Mouse (Mus musculus) lung, postnatal 0 days (tissue): ENCODE results near the gene Gm2431. TPM values are rescaled to one million over a fixed set of nuclear protein-coding genes. Genes with fewer than 3 reads are reported as not detected.
"Not testable (repeated sequence)": the region's sequence is repeated elsewhere in the genome, so short reads cannot be mapped to it uniquely, and the experiment has no call there.

Experiments
- ATAC-seq: fragments of 200-750 bp; cut with Nextera tagmentation; 2 replicates; pipeline ENCODE4 v1.8.0; 2017; ENCODE audit warnings: moderate library complexity
- DNase-seq: peaks from one replicate; pipeline ENCODE4 v3.0.0-alpha.2; 2016; ENCODE audit warnings: low spot score
- H3K27ac ChIP-seq: fragments of 300-500 bp; sonication (generic); 2 replicates; pipeline ENCODE4 v1.5.1; 2014; ENCODE audit warnings: antibody characterized with exemption, mild to moderate bottlenecking, low read length, mixed read lengths
- H3K27me3 ChIP-seq: fragments of 300-500 bp; sonication (generic); replicated peaks from 2 replicates; pipeline ENCODE4 v1.6.1; 2014; ENCODE audit warnings: low read length, mixed read lengths; ENCODE audit not compliant: insufficient read depth
- H3K36me3 ChIP-seq: fragments of 300-500 bp; sonication (generic); 2 replicates; pipeline ENCODE4 v1.6.1; 2014; ENCODE audit warnings: low read length, mixed read lengths; ENCODE audit not compliant: insufficient read depth
- H3K4me1 ChIP-seq: fragments of 300-500 bp; sonication (generic); 2 replicates; pipeline ENCODE4 v1.6.1; 2014; ENCODE audit warnings: antibody characterized with exemption, low read depth, low read length, mixed read lengths; ENCODE audit not compliant: insufficient read depth
- H3K4me2 ChIP-seq: fragments of 300-500 bp; sonication (generic); replicated peaks from 2 replicates; pipeline ENCODE4 v1.6.1; 2014; ENCODE audit warnings: low read depth, mild to moderate bottlenecking, low read length, moderate library complexity, mixed read lengths
- H3K4me3 ChIP-seq: fragments of 300-500 bp; sonication (generic); 2 replicates; pipeline ENCODE4 v1.5.1; 2014; ENCODE audit warnings: low read depth, low read length
- H3K9ac ChIP-seq: fragments of 300-500 bp; sonication (generic); replicated peaks from 2 replicates; pipeline ENCODE4 v1.6.1; 2014; ENCODE audit warnings: low read depth, mild to moderate bottlenecking
- H3K9me3 ChIP-seq: fragments of 300-500 bp; sonication (generic); 2 replicates; pipeline ENCODE4 v1.6.1; 2016; ENCODE audit warnings: low read length, mixed read lengths
- CTCF ChIP-seq: IDR thresholded peaks from 2 replicates; pipeline ENCODE4 v1.5.1; 2016; ENCODE audit warnings: antibody characterized with exemption, mild to moderate bottlenecking
- EP300 ChIP-seq: IDR thresholded peaks from 2 replicates; pipeline ENCODE4 v1.6.1; 2016; ENCODE audit warnings: antibody characterized with exemption, mild to moderate bottlenecking, control low read depth
- WGBS: fragments of 180-500 bp; shearing (Covaris S2); extraction: QIAGEN DNeasy Blood & Tissue Kit; methylation state at CpG from one replicate; pipeline ENCODE4 v1.1.7; 2014; 5-methylcytosine and 5-hydroxymethylcytosine counted together
- polyA plus RNA-seq: library from polyadenylated mRNA; unstranded; fragments of >200 nt; fragmentation: Nextera tagmentation; extraction: Ambion mirVana; gene quantifications from 2 replicates; pipeline ENCODE4 v1.2.1, GENCODE M21; 2015

Gm2431 gene
- polyA plus RNA-seq, 1 experiment from 2014 or later: not detected

- H3K9me3 ChIP-seq, H3K9ac ChIP-seq, H3K4me2 ChIP-seq, H3K27ac ChIP-seq, H3K4me3 ChIP-seq, H3K27me3 ChIP-seq, H3K36me3 ChIP-seq, H3K4me1 ChIP-seq: not testable (repeated sequence)
- 0% methylated on average over 3 of the region's 3 CpGs for WGBS
- peak; percentile 74 for ATAC-seq
- peak; percentile 60 for DNase-seq
- peak; percentile 75 for TF ChIP-seq CTCF
Observed at GRCm38 (mm10) chr7:142278183-142278582, 20.0 kb upstream of the Gm2431 start.

DNA sequence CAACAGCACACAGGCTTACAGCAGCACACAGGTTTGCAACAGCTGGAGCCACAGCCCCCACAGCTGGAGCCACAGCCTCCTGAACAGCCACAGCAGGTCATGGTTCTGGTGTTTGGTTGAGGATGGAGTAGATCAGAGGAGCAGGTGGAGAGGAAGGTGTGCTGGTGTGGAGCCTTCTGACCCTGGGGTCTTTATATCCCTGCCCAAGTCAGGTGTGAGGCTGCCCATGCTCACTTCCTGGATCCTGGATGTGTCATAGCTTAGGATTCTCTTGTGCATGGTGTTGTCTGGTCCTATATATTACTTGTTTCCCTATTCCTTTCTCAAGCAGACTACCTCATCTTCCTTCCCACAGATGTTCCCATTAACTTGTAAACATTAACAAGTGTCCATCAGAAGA, 16.1 kb upstream of the Gm2431 start, which contains the start of gene Gm4559:
TSS of gene Gm4559 (minus strand) at position 101 of the 400 bp plus-strand sequence.
- not testable (repeated sequence) for H3K4me2 ChIP-seq, ATAC-seq

GRCm38 (mm10) chr7:142255517-142255916, 2.6 kb downstream of the Gm2431 start:
- no peaks in the 10 kb centered on the region for H3K36me3 ChIP-seq
- no peaks in the 10 kb centered on the region for H3K27me3 ChIP-seq
- H3K4me1 ChIP-seq: no peaks in the 10 kb centered on the region
- 0% methylated on average over 2 of the region's 2 CpGs for WGBS
- H3K27ac ChIP-seq: no peak overlapping the region
- H3K9me3 ChIP-seq: no peaks in the 10 kb centered on the region
- no peak for ATAC-seq
- no peak overlapping the region for H3K4me2 ChIP-seq
- DNase-seq: peak; percentile 61
- no peak overlapping the region for H3K4me3 ChIP-seq
- peak; percentile 74 for TF ChIP-seq CTCF
- no peak for TF ChIP-seq EP300
- no peak overlapping the region for H3K9ac ChIP-seq

More for the DNA sequence above, 16.1 kb upstream of the Gm2431 start, which contains the start of gene Gm4559:
- DNase-seq, H3K27me3 ChIP-seq, H3K9ac ChIP-seq, H3K27ac ChIP-seq, H3K4me3 ChIP-seq, H3K9me3 ChIP-seq, H3K36me3 ChIP-seq, H3K4me1 ChIP-seq: not testable (repeated sequence)

DNA sequence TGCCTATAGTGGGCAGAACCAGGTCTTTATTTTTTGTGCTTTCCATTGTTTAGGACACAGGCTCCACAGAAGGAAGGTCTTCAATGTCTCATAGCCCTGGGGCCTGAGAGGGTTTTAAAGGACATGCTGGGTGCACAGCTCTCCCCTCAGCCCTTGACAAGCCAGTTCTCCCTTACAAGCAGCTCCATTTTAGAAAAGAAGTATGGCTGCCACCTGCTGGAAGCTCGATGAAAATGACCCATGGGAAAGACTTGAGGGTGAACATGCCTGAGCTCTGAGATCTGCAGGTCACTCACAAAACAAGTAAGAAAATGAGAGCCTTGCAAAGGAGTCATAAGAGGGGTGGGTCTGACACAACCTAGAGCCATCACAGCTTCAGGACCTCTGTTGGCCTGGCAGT, 8.3 kb downstream of the Gm2431 start:
- 0% methylated on average over 1 of the region's 1 CpGs for WGBS
- Histone ChIP-seq H3K4me1 (no peaks in the 10 kb centered on the region), H3K9ac (no peak overlapping the region), H3K27ac (no peak overlapping the region), H3K4me2 (no peak overlapping the region), H3K36me3 (no peaks in the 10 kb centered on the region), H3K27me3 (no peaks in the 10 kb centered on the region), H3K9me3 (no peaks in the 10 kb centered on the region), H3K4me3 (no peak overlapping the region)
- TF ChIP-seq EP300 (no peak), CTCF (peak; percentile 66)
- DNase-seq: peak; percentile 57
- no peak for ATAC-seq

DNA sequence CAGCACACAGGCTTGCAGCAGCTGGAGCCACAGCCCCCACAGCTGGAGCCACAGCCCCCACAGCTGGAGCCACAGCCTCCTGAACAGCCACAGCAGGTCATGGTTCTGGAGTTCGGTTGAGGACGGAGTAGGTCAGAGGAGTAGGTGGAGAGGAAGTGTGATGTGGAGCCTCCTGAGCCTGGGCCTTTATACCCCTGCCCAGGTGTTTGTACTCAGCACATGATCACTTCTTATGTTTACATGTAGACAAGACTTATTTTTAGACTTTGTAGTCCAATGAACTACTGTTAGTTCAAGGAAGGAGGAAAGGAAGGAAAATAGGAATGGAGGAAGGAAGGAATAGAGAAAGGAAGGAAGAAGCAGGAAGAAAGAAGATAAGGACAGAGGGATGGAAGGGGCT, 17.2 kb downstream of the Gm2431 start, which contains the start of gene Gm40460:
TSS of gene Gm40460 (minus strand) at position 101 of the 400 bp plus-strand sequence.
- Histone ChIP-seq H3K27me3 (no peaks in the 10 kb centered on the region), H3K27ac (no peak within 1 kb of the TSS), H3K9ac (no peak within 1 kb of the TSS), H3K9me3 (no peaks in the 10 kb centered on the region), H3K4me2 (no peak within 1 kb of the TSS), H3K4me1 (no peaks in the 10 kb centered on the region), H3K4me3 (no peak within 1 kb of the TSS), H3K36me3 (no peaks in the 10 kb centered on the region)
- no peak for TF ChIP-seq CTCF
- TF ChIP-seq EP300: no peak
- WGBS: 50% methylated on average over 2 of the region's 2 CpGs
- DNase-seq (no peak), ATAC-seq (no peak)

DNA sequence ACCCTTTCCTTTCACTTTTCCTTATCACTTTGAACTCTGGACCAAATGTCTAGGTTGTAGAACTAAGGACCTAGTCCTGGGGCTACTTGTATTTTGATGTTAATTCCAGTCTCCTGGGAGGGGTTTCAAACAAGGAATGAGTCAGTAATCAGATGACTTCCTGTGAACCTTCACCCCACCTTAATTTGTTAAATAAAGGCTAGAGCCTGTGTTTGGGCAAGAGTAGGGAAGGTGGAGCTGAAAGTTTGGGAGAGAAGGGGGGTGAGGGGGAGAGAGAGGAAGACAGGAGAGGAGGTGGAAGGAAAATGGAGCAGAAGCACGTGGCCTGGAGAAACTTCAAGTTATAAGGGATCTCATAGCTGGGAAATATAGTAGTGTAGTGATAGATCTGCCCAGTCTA, 26.6 kb downstream of the Gm2431 start:
- no peaks in the 10 kb centered on the region for H3K36me3 ChIP-seq
- H3K4me1 ChIP-seq: no peaks in the 10 kb centered on the region
- ATAC-seq (no peak), DNase-seq (no peak)
- H3K27me3 ChIP-seq: no peaks in the 10 kb centered on the region
- H3K4me3 ChIP-seq: no peak overlapping the region
- no peak overlapping the region for H3K4me2 ChIP-seq
- WGBS: 20% methylated on average over 1 of the region's 1 CpGs
- no peaks in the 10 kb centered on the region for H3K9me3 ChIP-seq
- no peak overlapping the region for H3K9ac ChIP-seq
- no peak for TF ChIP-seq EP300
- TF ChIP-seq CTCF: no peak
- H3K27ac ChIP-seq: no peak overlapping the region

GRCm38 (mm10) chr7:142229871-142230270, 28.3 kb downstream of the Gm2431 start, which contains the start of gene Krtap5-5:
Krtap5-5 (minus strand) TSS chr7:142229971.
- not testable (repeated sequence) for H3K27ac ChIP-seq, H3K27me3 ChIP-seq, H3K9me3 ChIP-seq, H3K9ac ChIP-seq, H3K4me1 ChIP-seq, H3K4me2 ChIP-seq, H3K36me3 ChIP-seq, H3K4me3 ChIP-seq, ATAC-seq
- WGBS: 30% methylated on average over 3 of the region's 3 CpGs
- peak; percentile 41 for DNase-seq
